Mouse (Mus musculus) embryo, embryonic 11 days (tissue): ENCODE measurements around the gene Rpf1.

Source experiments
- DNase-seq: peaks from one replicate; pipeline ENCODE4 v3.0.0-alpha.2; 2015

The Rpf1 gene

DNA sequence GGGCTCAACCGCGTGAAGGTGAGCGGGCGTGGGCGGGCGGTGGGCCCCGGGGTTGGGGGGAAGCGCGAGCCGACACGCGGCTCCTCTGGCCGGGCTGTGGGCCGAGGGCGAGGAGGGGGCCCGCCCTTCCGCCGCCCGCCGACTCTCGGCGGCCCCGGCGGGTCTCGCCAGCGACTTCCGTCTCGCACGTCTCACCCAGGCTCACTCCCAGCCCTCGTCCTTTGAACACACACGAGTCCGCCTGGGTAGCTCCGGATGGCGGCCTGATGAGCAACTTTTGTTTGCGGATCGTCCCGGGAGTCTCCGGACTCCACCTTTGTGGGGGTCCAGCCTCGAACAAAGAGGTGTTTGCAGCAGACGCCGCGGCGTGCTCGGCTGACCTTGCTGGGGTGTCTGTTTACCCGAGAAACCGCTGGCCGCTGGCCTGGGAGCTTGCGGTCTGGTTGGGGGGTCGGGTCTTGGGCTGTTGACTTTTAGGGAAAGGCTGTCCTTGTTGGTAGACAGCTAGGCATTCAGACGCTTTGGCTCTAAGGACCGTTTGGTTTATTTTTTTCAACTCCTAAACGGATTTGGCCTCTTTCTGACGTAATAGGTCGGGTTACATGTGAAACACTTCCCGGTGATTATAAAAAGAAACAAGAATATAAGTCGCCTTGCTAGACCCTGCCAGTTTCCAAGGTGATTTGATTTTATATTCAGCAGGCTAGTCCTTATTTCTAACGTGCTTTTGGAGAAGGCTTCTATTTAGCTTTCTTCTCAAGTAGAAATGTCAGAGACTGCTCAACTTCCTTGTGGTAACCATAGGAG is 21.0 kb downstream of the Rpf1 start:
- peak; percentile 81 for DNase-seq

DNA sequence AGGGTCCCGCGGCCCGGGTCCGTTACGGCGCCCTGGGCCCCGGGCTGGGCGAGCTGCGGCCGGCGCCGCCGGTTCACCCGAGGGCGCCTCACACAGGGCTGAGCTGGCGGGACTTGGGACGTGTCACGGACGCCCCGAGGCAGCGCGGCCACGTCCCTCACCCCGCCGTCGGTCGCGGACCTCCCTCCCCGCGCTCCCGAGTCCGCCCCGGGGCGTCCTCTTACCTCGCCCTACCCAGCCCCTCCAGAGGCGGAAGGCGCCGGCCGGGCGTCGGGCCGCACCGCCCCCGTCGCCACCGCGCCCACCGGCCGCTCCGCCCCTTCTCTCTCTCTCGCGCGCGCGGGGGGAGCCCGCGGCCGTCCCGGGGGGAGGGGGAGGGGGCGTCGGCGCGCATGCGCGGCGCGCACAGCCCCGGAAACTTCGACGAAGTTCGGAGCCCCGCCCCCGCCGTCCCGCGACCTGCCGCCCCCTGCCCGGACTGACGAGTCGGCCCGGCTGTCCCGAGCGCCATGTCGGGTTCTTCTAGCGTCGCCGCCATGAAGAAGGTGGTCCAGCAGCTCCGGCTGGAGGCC is 21.7 kb downstream of the Rpf1 start, which contains the start of the genes Spata1 and Gng5:
Spata1 (minus strand) TSS at position 323 of the 572 bp plus-strand sequence.
Gng5 (plus strand) TSS at position 377 of the 572 bp plus-strand sequence.
- peak; percentile 94 for DNase-seq

DNA sequence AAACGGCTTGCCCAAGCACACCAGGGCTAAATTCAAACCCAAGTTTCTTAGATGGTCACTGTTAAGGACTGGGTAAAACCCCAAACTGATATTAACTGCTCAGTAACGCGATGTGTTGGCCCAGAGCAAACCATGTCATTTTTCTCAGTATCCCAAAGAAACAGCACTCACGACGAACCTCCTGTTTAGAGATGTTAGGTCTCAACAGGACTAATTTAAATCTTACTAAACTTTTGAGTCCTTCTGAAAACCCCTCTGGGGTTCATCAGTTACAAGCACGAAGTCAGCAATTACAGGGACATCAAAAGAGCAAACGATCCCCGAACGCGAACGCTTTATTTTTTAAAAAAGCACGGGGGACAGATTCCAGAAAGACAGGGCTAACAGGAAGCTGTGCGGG is 22.2 kb downstream of the Rpf1 start:
- DNase-seq, result no peak

DNA sequence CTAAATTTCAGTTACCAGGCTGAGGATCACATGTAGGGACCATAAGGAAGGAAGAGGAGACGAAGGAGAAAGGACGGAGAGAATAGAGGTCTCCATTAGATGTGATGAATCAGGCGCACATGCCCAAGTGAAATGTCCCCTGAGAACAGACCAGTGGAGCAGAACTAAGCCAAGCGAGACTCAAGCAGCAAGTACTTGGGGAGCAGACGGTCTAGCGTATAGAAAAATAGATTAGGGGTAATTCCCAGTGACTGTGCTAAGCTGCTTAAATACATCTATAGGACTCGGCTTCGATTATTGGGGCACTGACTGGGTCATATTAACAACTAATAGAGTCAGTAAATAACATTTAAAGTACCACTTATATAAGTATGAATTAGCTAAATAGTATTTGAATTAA is 26.3 kb downstream of the Rpf1 start:
- DNase-seq, result no peak

DNA sequence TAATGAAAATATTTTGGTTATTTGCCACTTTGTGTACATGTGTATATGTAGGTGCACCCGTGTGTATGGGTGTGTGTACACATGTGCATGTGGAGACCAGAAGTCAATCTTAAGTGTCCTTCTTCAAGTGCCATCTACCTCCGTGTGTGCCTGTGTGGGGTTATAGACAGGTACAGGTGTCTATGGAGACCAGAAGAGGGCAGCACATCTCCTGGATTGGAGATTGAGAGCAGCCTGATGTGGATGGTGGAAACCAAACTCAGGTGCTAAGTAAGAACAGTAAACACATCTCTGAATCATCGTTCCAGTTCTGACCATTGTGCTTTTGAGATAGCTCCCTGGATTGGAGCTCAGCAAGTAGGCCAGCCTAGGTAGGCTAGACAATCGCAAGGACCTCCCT is 34.8 kb downstream of the Rpf1 start:
- no peak for DNase-seq

DNA sequence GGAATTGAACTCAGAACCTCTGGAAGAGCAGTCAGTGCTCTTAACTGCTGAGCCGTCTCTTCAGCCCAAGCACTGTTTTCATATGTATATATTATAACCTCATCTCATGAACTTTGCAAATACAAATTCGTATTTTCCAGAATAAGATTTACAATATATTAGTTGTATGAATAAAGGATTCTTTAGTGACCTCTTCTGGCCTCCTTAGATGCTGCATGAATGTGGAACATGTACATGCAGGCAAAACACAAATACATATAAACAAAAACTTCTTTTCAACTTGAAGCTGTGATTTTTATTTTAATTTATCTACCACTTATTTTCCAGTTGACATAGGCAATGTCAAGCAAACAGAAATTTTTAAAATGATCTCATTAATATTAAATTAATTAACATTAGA is 39.2 kb downstream of the Rpf1 start:
- no peak for DNase-seq

DNA sequence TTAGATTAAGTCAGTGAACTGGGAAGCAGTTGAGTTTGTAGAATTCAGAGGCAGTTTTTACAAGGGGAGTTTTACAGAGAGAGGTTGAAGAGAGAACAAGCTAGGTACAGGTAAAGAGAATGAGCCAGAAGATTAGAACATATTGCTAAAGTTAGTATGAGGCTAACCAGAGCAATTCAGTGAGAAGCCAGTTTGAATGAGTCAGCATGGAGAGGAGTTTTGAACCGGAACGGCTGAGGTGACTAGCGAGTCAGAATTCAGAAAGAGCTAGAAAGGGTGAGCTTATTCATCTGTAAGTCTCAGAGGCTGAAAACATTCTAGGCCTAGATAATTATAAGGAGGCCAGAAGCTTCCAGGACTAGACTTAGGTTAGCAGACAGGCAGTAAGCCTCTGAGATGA is 46.8 kb downstream of the Rpf1 start:
- no peak for DNase-seq

DNA sequence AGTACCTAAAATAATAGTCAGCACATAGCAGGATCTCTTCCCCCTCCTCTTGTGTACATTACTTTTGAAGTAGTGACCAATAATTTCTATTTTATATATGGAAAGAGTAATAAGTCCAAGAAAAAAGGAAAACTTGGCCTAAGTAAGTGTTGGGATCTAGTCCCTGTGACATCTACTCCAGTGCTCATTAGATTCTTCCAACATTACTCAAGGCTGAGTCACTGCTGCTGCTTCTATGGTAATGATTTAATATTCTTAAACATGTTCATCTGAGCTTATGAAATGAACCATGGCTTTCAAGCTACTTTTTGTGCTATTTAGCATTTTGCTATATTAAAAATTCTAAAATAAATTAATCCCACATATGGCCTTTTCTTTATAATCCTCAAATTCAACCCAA is 47.5 kb downstream of the Rpf1 start:
- DNase-seq, result no peak

DNA sequence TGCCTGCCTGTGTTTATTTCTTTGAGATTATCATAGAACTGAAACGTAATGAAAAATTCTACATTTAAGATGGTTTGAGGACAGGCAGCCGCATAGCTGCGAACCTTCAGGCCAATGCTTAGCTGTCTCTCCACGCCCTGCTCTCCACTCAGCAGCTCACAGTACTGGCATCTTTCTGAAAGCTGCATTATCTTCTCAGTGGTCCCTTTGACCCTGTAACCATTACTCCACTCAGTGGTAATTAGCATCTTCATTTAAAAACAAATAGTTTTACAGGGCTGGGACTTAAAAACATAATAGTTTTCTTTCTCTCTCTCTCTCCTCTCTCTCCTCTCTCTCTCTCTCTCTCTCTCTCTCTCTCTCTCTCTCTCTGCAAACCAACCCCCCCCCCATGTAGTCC is 48.6 kb downstream of the Rpf1 start:
- no peak for DNase-seq

DNA sequence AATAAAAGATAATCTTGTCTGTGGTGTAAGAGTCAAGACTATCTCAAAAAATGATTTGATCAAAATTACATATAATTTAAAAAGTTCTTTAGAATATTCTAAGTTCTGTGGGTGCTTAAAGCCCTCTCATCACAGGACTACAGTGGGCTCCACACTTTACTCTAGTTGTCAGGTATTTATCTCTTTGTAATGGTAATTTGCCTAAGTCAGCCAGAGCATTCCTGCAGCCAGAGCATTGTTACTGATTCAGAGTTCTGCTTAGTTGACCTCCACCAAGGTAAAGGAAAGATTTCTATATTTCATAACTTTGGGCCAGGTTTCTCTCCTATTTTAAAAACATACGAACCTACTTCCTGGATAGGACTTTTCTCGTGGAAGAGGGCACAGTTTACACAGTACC is 52.0 kb downstream of the Rpf1 start:
- DNase-seq, result no peak

DNA sequence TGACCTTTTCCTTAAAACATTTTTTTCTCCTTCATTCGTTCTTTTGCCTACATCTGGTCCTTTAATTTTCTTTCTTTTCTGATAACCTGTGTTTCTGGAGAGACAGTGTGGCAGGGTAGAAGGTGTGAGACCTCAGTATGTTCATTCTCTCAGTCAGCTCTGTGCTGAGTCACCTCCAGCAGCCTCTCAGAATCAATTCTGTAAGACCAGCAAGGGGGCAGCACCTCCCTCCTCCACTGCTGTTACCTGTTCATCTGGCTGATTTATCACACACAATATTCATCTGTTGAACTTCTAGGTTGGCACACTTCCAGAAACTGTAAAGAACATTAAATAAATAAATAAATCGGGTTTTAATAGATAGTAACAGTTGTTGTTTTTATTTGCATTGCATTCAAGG is 58.3 kb downstream of the Rpf1 start:
- no peak for DNase-seq
